Mouse (Mus musculus) limb, embryonic 10.5 days (tissue): ENCODE data around the gene Usp54. TPM values are rescaled to one million over a fixed set of nuclear protein-coding genes. Genes with fewer than 3 reads are reported as not detected.

Experiments
- DNase-seq: peaks from one replicate; pipeline ENCODE4 v3.0.0-alpha.2; 2017; ENCODE audit warnings: low spot score
- H3K27ac ChIP-seq: fragments of 300-500 bp; sonication (generic); 2 replicates; pipeline ENCODE4 v1.5.1; 2016; ENCODE audit warnings: mild to moderate bottlenecking
- H3K27me3 ChIP-seq: fragments of 300-500 bp; sonication (generic); 2 replicates; pipeline ENCODE4 v1.6.1; 2016; ENCODE audit warnings: low read depth, mild to moderate bottlenecking; ENCODE audit not compliant: poor library complexity, severe bottlenecking
- H3K36me3 ChIP-seq: fragments of 300-500 bp; sonication (generic); 2 replicates; pipeline ENCODE4 v1.6.1; 2016; ENCODE audit warnings: mild to moderate bottlenecking, moderate library complexity
- H3K4me1 ChIP-seq: fragments of 300-500 bp; sonication (generic); 2 replicates; pipeline ENCODE4 v1.6.1; 2016
- H3K4me3 ChIP-seq: fragments of 300-500 bp; sonication (generic); 2 replicates; pipeline ENCODE4 v1.5.1; 2016; ENCODE audit warnings: mild to moderate bottlenecking, moderate library complexity
- H3K9me3 ChIP-seq: fragments of 300-500 bp; sonication (generic); replicated peaks from 2 replicates; pipeline ENCODE4 v1.6.1; 2016; ENCODE audit warnings: mild to moderate bottlenecking
- WGBS: fragments of 180-500 bp; shearing (Covaris S2); methylation state at CpG from one replicate; pipeline ENCODE4 v1.1.7; 2016; 5-methylcytosine and 5-hydroxymethylcytosine counted together
- polyA plus RNA-seq: library from polyadenylated mRNA; unstranded; fragments of >200 nt; fragmentation: Nextera tagmentation; extraction: Ambion mirVana; gene quantifications from 2 replicates; pipeline ENCODE4 v1.2.1, GENCODE M21; 2016

The Usp54 gene
- polyA plus RNA-seq, 1 experiment from 2014 or later, result 16.6 TPM

- DNase-seq, result no peak
- Histone ChIP-seq H3K9me3 (no peaks in the 10 kb centered on the region), H3K4me3 (no peak overlapping the region), H3K36me3 (no peaks in the 10 kb centered on the region), H3K4me1 (peaks cover 28% of the 10 kb centered on the region), H3K27ac (no peak overlapping the region), H3K27me3 (peaks cover 53% of the 10 kb centered on the region)
- WGBS, result 69% methylated on average over 2 of the region's 2 CpGs
Measured at GRCm38 (mm10) chr14:20663601-20664000, 22.7 kb upstream of the Usp54 start.

GRCm38 (mm10) chr14:20662740-20663139 is 21.9 kb upstream of the Usp54 start:
- no peak for DNase-seq
- H3K36me3 ChIP-seq, result no peaks in the 10 kb centered on the region
- no peaks in the 10 kb centered on the region for H3K9me3 ChIP-seq
- H3K27me3 ChIP-seq, result peaks cover 45% of the 10 kb centered on the region
- no peak overlapping the region for H3K27ac ChIP-seq
- peak overlapping the region; percentile 76; the same call in 1 of the 2 replicates for H3K4me3 ChIP-seq
- WGBS, result 89% methylated on average over 3 of the region's 3 CpGs
- peaks cover 28% of the 10 kb centered on the region for H3K4me1 ChIP-seq

GRCm38 (mm10) chr14:20661661-20662331 is 20.9 kb upstream of the Usp54 start:
- no peaks in the 10 kb centered on the region for H3K9me3 ChIP-seq
- WGBS, result 12% methylated on average over 19 of the region's 19 CpGs
- peak overlapping the region; percentile 76 for H3K4me3 ChIP-seq
- peaks cover 38% of the 10 kb centered on the region for H3K27me3 ChIP-seq
- peak overlapping the region; percentile 87 for H3K27ac ChIP-seq
- H3K36me3 ChIP-seq, result no peaks in the 10 kb centered on the region
- DNase-seq, result peak; percentile 59
- peaks cover 28% of the 10 kb centered on the region for H3K4me1 ChIP-seq

- 2% methylated on average over 52 of the region's 52 CpGs for WGBS
- Histone ChIP-seq H3K9me3 (no peaks in the 10 kb centered on the region), H3K27ac (peak overlapping the region; percentile 87), H3K36me3 (no peaks in the 10 kb centered on the region), H3K4me1 (peaks cover 32% of the 10 kb centered on the region), H3K4me3 (peak overlapping the region; percentile 76), H3K27me3 (peaks cover 36% of the 10 kb centered on the region)
- peak; percentile 92 for DNase-seq
Measured at GRCm38 (mm10) chr14:20660827-20661660, 20.2 kb upstream of the Usp54 start.

- H3K36me3 ChIP-seq, result no peaks in the 10 kb centered on the region
- H3K27me3 ChIP-seq, result peaks cover 31% of the 10 kb centered on the region
- no peak overlapping the region for H3K4me3 ChIP-seq
- 97% methylated on average over 7 of the region's 7 CpGs for WGBS
- peaks cover 32% of the 10 kb centered on the region for H3K4me1 ChIP-seq
- no peaks in the 10 kb centered on the region for H3K9me3 ChIP-seq
- no peak overlapping the region for H3K27ac ChIP-seq
- no peak for DNase-seq
Measured at GRCm38 (mm10) chr14:20659687-20660086, 18.8 kb upstream of the Usp54 start.

GRCm38 (mm10) chr14:20658902-20659301 is 18.0 kb upstream of the Usp54 start:
- no peak overlapping the region for H3K27ac ChIP-seq
- H3K27me3 ChIP-seq, result peaks cover 25% of the 10 kb centered on the region
- no peaks in the 10 kb centered on the region for H3K36me3 ChIP-seq
- no peak for DNase-seq
- H3K9me3 ChIP-seq, result no peaks in the 10 kb centered on the region
- H3K4me3 ChIP-seq, result no peak overlapping the region
- H3K4me1 ChIP-seq, result peaks cover 27% of the 10 kb centered on the region
- WGBS, result 89% methylated on average over 6 of the region's 6 CpGs

GRCm38 (mm10) chr14:20658326-20658725 is 17.5 kb upstream of the Usp54 start:
- Histone ChIP-seq H3K36me3 (no peaks in the 10 kb centered on the region), H3K27me3 (peaks cover 19% of the 10 kb centered on the region), H3K4me1 (peaks cover 27% of the 10 kb centered on the region), H3K27ac (no peak overlapping the region), H3K4me3 (no peak overlapping the region), H3K9me3 (no peaks in the 10 kb centered on the region)
- no peak for DNase-seq

GRCm38 (mm10) chr14:20656361-20656760 is 15.5 kb upstream of the Usp54 start, which contains the start of gene Myoz1:
Myoz1 (minus strand) TSS chr14:20656540.
- WGBS, result 50% methylated on average over 11 of the region's 11 CpGs
- H3K9me3 ChIP-seq, result no peaks in the 10 kb centered on the region
- peaks cover 14% of the 10 kb centered on the region for H3K4me1 ChIP-seq
- H3K27me3 ChIP-seq, result no peaks in the 10 kb centered on the region
- no peak for DNase-seq
- no peak within 1 kb of the TSS for H3K4me3 ChIP-seq
- H3K36me3 ChIP-seq, result no peaks in the 10 kb centered on the region
- H3K27ac ChIP-seq, result no peak within 1 kb of the TSS

GRCm38 (mm10) chr14:20655731-20656130 is 14.9 kb upstream of the Usp54 start:
- H3K4me1 ChIP-seq, result peaks cover 10% of the 10 kb centered on the region
- H3K27me3 ChIP-seq, result no peaks in the 10 kb centered on the region
- no peaks in the 10 kb centered on the region for H3K36me3 ChIP-seq
- H3K9me3 ChIP-seq, result no peaks in the 10 kb centered on the region
- 75% methylated on average over 9 of the region's 9 CpGs for WGBS
- DNase-seq, result no peak
- H3K4me3 ChIP-seq, result no peak overlapping the region
- H3K27ac ChIP-seq, result no peak overlapping the region

- H3K4me1 ChIP-seq, result peaks cover 5% of the 10 kb centered on the region; the same call in 1 of the 2 replicates
- no peak overlapping the region for H3K27ac ChIP-seq
- no peaks in the 10 kb centered on the region for H3K27me3 ChIP-seq
- DNase-seq, result no peak
- H3K9me3 ChIP-seq, result no peaks in the 10 kb centered on the region
- WGBS, result 82% methylated on average over 9 of the region's 9 CpGs
- H3K4me3 ChIP-seq, result no peak overlapping the region
- H3K36me3 ChIP-seq, result no peaks in the 10 kb centered on the region
Measured at GRCm38 (mm10) chr14:20654690-20655421, 14.0 kb upstream of the Usp54 start.

GRCm38 (mm10) chr14:20651722-20652256 is 10.9 kb upstream of the Usp54 start:
- no peak overlapping the region for H3K27ac ChIP-seq
- 68% methylated on average over 4 of the region's 4 CpGs for WGBS
- no peak for DNase-seq
- no peaks in the 10 kb centered on the region for H3K9me3 ChIP-seq
- no peaks in the 10 kb centered on the region for H3K36me3 ChIP-seq
- H3K27me3 ChIP-seq, result no peaks in the 10 kb centered on the region
- peaks cover 5% of the 10 kb centered on the region; the same call in 1 of the 2 replicates for H3K4me1 ChIP-seq
- H3K4me3 ChIP-seq, result no peak overlapping the region

GRCm38 (mm10) chr14:20651000-20651399 is 10.1 kb upstream of the Usp54 start:
- no peaks in the 10 kb centered on the region for H3K9me3 ChIP-seq
- no peak for DNase-seq
- no peaks in the 10 kb centered on the region for H3K27me3 ChIP-seq
- no peak overlapping the region for H3K4me3 ChIP-seq
- H3K36me3 ChIP-seq, result no peaks in the 10 kb centered on the region
- 0 out of 2 replicates have a peak overlapping the region, but pooled peaks have one; percentile 14 for H3K27ac ChIP-seq
- H3K4me1 ChIP-seq, result no peaks in the 10 kb centered on the region
- WGBS, result 84% methylated on average over 2 of the region's 2 CpGs
